Mouse (Mus musculus): ENCODE data around the gene Hap1.

DNA sequence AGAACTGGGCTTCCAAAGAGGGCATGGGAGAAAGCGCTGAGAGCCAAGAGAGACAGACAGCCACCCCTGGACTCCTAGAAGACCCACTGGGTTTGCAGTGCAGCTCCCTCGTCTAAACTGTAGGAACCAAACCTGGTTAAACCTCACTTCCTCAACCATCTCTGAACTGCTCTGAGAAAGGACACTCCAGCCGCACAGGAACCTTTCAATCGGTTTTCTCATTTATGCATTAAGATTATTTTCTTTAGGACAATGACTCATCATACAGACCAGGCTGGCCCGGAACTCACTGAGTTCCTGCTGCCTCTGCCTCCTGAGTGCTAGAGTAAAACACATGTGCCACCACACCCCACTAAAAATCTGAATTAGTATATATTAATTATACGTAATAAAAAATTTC, 28.2 kb downstream of the Hap1 start:
- no peak for TF ChIP-seq CTCF (IDR thresholded peaks at IDR 0.05; ENCODE audit: low read depth)
- TF ChIP-seq EP300 (IDR thresholded peaks at IDR 0.05; ENCODE audit: low read depth): no peak
